Mouse (Mus musculus): ENCODE measurements around the gene Fbxo39.
"Not testable (repeated sequence)": the region's sequence is repeated elsewhere in the genome, so short reads cannot be mapped to it uniquely, and the experiment has no call there.

The Fbxo39 gene

GRCm38 (mm10) chr11:72311355-72312001, 2.8 kb upstream of the Fbxo39 start:
- no peak for DNase-seq (ENCODE audit: low spot score in 2 of 2)

- DNase-seq (ENCODE audit: low spot score in 2 of 2): no peak
Measured at GRCm38 (mm10) chr11:72318026-72318425, 3.8 kb downstream of the Fbxo39 start.

GRCm38 (mm10) chr11:72324431-72324830, 10.2 kb downstream of the Fbxo39 start:
- DNase-seq (ENCODE audit: low spot score in 2 of 2): no peak

- DNase-seq (ENCODE audit: low spot score in 2 of 2): no peak
Measured at GRCm38 (mm10) chr11:72325701-72326100, 11.5 kb downstream of the Fbxo39 start.

GRCm38 (mm10) chr11:72332951-72333667, 18.9 kb downstream of the Fbxo39 start:
- no peak for DNase-seq (ENCODE audit: low spot score in 2 of 2)

- DNase-seq (ENCODE audit: low spot score in 2 of 2): no peak
Measured at GRCm38 (mm10) chr11:72334653-72335052, 20.4 kb downstream of the Fbxo39 start.

- DNase-seq (ENCODE audit: low spot score in 2 of 2): no peak
Measured at GRCm38 (mm10) chr11:72336726-72337125, 22.5 kb downstream of the Fbxo39 start.

- DNase-seq (ENCODE audit: low spot score in 2 of 2): no peak
Measured at GRCm38 (mm10) chr11:72338437-72338871, 24.2 kb downstream of the Fbxo39 start.

- no peak for DNase-seq (ENCODE audit: low spot score in 2 of 2)
Measured at GRCm38 (mm10) chr11:72339716-72340115, 25.5 kb downstream of the Fbxo39 start.

GRCm38 (mm10) chr11:72342549-72343237, 28.4 kb downstream of the Fbxo39 start:
- peak; percentile 22 to 69 for DNase-seq (ENCODE audit: low spot score in 2 of 2)

- not testable (repeated sequence) for DNase-seq (ENCODE audit: low spot score in 2 of 2)
Measured at GRCm38 (mm10) chr11:72343238-72343625, 29.0 kb downstream of the Fbxo39 start.

- DNase-seq (ENCODE audit: low spot score in 2 of 2): peak; percentile 45 to 81
Measured at GRCm38 (mm10) chr11:72343904-72344303, 29.7 kb downstream of the Fbxo39 start.

- no peak for DNase-seq (ENCODE audit: low spot score in 2 of 2)
Measured at GRCm38 (mm10) chr11:72344486-72344885, 30.2 kb downstream of the Fbxo39 start.

- DNase-seq (ENCODE audit: low spot score in 2 of 2): no peak
Measured at GRCm38 (mm10) chr11:72348563-72348962, 34.3 kb downstream of the Fbxo39 start.

GRCm38 (mm10) chr11:72349016-72349415, 34.8 kb downstream of the Fbxo39 start:
- DNase-seq (ENCODE audit: low spot score in 2 of 2): no peak

GRCm38 (mm10) chr11:72349652-72350051, 35.4 kb downstream of the Fbxo39 start:
- no peak for DNase-seq (ENCODE audit: low spot score in 2 of 2)

- no peak for DNase-seq (ENCODE audit: low spot score in 2 of 2)
Measured at GRCm38 (mm10) chr11:72352272-72352671, 38.0 kb downstream of the Fbxo39 start.

- DNase-seq (ENCODE audit: low spot score in 2 of 2): no peak
Measured at GRCm38 (mm10) chr11:72353186-72353585, 38.9 kb downstream of the Fbxo39 start.

- DNase-seq (ENCODE audit: low spot score in 2 of 2): peak; percentile 60 to 89
Measured at GRCm38 (mm10) chr11:72354971-72355728, 40.9 kb downstream of the Fbxo39 start.

- DNase-seq (ENCODE audit: low spot score in 2 of 2): peak in 1 of 2 experiments; percentile 18
Measured at GRCm38 (mm10) chr11:72361385-72362346, 47.4 kb downstream of the Fbxo39 start.

- no peak for DNase-seq (ENCODE audit: low spot score in 2 of 2)
Measured at GRCm38 (mm10) chr11:72362347-72362741, 48.1 kb downstream of the Fbxo39 start, which contains the start of gene Tekt1. Gene Tekt1, minus strand, starts transcription at chr11:72362442.
